Mouse (Mus musculus) thymus, adult 2 months (tissue): ENCODE results near the gene Sorbs1. TPM values are rescaled to one million over a fixed set of nuclear protein-coding genes. Genes with fewer than 3 reads are reported as not detected.

Source experiments
- DNase-seq: peaks from one replicate; pipeline ENCODE4 v3.0.0; 2021
- H3K27ac ChIP-seq: fragments of 200-500 bp; 2 replicates; pipeline ENCODE4 v1.5.1; 2012; ENCODE audit warnings: low read length, control low read depth; ENCODE audit not compliant: control insufficient read depth, insufficient read depth
- H3K27me3 ChIP-seq: fragments of 200-500 bp; 2 replicates; pipeline ENCODE4 v1.6.1; 2012; ENCODE audit warnings: mild to moderate bottlenecking, low read length, moderate library complexity, mixed read lengths; ENCODE audit not compliant: control insufficient read depth, insufficient read depth
- H3K36me3 ChIP-seq: fragments of 200-500 bp; 2 replicates; pipeline ENCODE4 v1.6.1; 2012; ENCODE audit warnings: mild to moderate bottlenecking, low read length, moderate library complexity; ENCODE audit not compliant: control insufficient read depth, insufficient read depth
- H3K4me1 ChIP-seq: fragments of 200-500 bp; replicated peaks from 2 replicates; pipeline ENCODE4 v1.6.1; 2012; ENCODE audit warnings: low read length; ENCODE audit not compliant: control insufficient read depth, insufficient read depth
- H3K4me3 ChIP-seq: fragments of 200-500 bp; 2 replicates; pipeline ENCODE4 v1.5.1; 2012; ENCODE audit warnings: mild to moderate bottlenecking, low read length, control low read depth, moderate library complexity; ENCODE audit not compliant: control insufficient read depth, insufficient read depth
- CTCF ChIP-seq: fragments of 200-500 bp; IDR thresholded peaks from 2 replicates; pipeline ENCODE4 v1.5.1; 2012; ENCODE audit warnings: mild to moderate bottlenecking, control low read depth, low read length, moderate library complexity, borderline replicate concordance; ENCODE audit not compliant: control insufficient read depth, poor library complexity, insufficient read depth; ENCODE audit errors: extremely low read depth
- POLR2A ChIP-seq: fragments of 200-500 bp; IDR thresholded peaks from 2 replicates; pipeline ENCODE4 v1.6.1; 2012; ENCODE audit warnings: mild to moderate bottlenecking, low read length, control low read depth, moderate library complexity; ENCODE audit not compliant: control insufficient read depth, poor library complexity, insufficient read depth; ENCODE audit errors: extremely low read depth
- WGBS: fragments of 180-500 bp; shearing (Covaris S2); methylation state at CpG from one replicate; pipeline ENCODE4 v1.1.7; 2018; 5-methylcytosine and 5-hydroxymethylcytosine counted together
- polyA plus RNA-seq: library from polyadenylated mRNA; depleted of rRNA; stranded (reverse); fragments of >200 nt; gene quantifications from 2 replicates; pipeline ENCODE4 v1.2.3, GENCODE M21; 2012

Gene Sorbs1
- polyA plus RNA-seq, 1 experiment = 14.0 TPM

GRCm38 (mm10) chr19:40372679-40373078 lies 140.9 kb downstream of the Sorbs1 start:
- no peaks in the 10 kb centered on the region for H3K4me1 ChIP-seq

GRCm38 (mm10) chr19:40371866-40372265 lies 141.7 kb downstream of the Sorbs1 start:
- H3K27ac ChIP-seq = no peak overlapping the region
- WGBS = 66% methylated on average over 4 of the region's 4 CpGs
- no peak overlapping the region for H3K4me3 ChIP-seq
- TF ChIP-seq CTCF (no peak), POLR2A (no peak)
- no peak for DNase-seq
- H3K4me1 ChIP-seq = no peaks in the 10 kb centered on the region
- no peaks in the 10 kb centered on the region for H3K36me3 ChIP-seq
- H3K27me3 ChIP-seq = no peaks in the 10 kb centered on the region

More at GRCm38 (mm10) chr19:40372679-40373078, 140.9 kb downstream of the Sorbs1 start:
- DNase-seq = no peak
- no peak overlapping the region for H3K4me3 ChIP-seq
- TF ChIP-seq CTCF (no peak), POLR2A (no peak)
- H3K27ac ChIP-seq = no peak overlapping the region
- WGBS = 96% methylated on average over 5 of the region's 5 CpGs
- H3K36me3 ChIP-seq = no peaks in the 10 kb centered on the region
- no peaks in the 10 kb centered on the region for H3K27me3 ChIP-seq

GRCm38 (mm10) chr19:40369852-40370811 lies 143.4 kb downstream of the Sorbs1 start:
- H3K4me1 ChIP-seq = peaks cover 7% of the 10 kb centered on the region; the same call in 1 of the 2 replicates
- WGBS = 87% methylated on average over 18 of the region's 18 CpGs
- no peak overlapping the region for H3K27ac ChIP-seq
- no peaks in the 10 kb centered on the region for H3K27me3 ChIP-seq
- H3K36me3 ChIP-seq = no peaks in the 10 kb centered on the region
- no peak for DNase-seq
- no peak overlapping the region for H3K4me3 ChIP-seq
- TF ChIP-seq CTCF = no peak
- TF ChIP-seq POLR2A = no peak

- no peak for DNase-seq
- no peak overlapping the region for H3K27ac ChIP-seq
- WGBS = 97% methylated on average over 2 of the region's 2 CpGs
Measured at GRCm38 (mm10) chr19:40368517-40368916, 145.1 kb downstream of the Sorbs1 start.

DNA sequence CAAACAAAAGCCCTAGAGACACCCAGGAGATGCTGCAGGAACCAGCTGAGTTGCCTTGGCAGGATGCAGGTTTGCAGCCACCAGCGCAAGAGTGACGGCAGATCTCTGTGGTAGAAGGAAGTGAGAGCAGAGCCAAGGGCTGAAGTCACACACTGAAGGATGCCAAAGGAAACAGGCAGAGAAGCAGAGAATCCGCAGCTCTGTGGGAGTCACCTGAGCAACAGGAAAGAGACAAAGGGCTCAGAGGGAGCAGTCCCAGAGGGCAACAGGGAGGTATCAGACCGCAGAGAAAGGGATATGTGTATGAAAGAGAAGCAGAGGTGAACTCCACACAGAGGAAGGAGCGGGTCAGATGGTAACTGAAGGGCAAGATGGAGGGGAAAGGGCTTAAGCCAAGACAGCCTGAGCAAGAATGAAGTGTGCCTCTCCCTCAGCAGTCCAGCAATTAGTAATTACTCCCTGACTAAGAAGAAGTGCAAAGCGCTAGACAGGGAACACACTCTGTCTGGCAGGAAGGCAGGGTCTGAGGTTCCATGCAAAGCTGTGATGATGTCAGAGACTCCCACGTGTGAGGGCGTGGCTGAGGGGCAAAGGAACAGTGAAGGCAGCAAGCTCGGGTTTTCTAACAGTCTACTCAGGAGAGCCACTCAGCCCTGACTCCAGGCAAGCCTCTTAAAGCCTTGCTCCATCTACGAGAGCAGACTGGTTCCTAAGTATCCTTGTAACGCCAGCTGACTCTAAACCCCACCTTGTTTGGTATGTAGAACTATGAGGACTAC lies 147.2 kb downstream of the Sorbs1 start:
- peak; percentile 31 for DNase-seq
- H3K36me3 ChIP-seq = no peaks in the 10 kb centered on the region
- peak overlapping the region; percentile 2; the same call in 1 of the 2 replicates for H3K4me3 ChIP-seq
- no peak overlapping the region for H3K27ac ChIP-seq
- H3K27me3 ChIP-seq = no peaks in the 10 kb centered on the region
- 17% methylated on average over 11 of the region's 11 CpGs for WGBS
- H3K4me1 ChIP-seq = peaks cover 7% of the 10 kb centered on the region; the same call in 1 of the 2 replicates
- TF ChIP-seq CTCF = no peak
- TF ChIP-seq POLR2A = no peak

More at GRCm38 (mm10) chr19:40368517-40368916, 145.1 kb downstream of the Sorbs1 start:
- Histone ChIP-seq H3K4me1 (peaks cover 7% of the 10 kb centered on the region; the same call in 1 of the 2 replicates), H3K36me3 (no peaks in the 10 kb centered on the region), H3K27me3 (no peaks in the 10 kb centered on the region), H3K4me3 (no peak overlapping the region)
- TF ChIP-seq POLR2A = no peak
- TF ChIP-seq CTCF = no peak

DNA sequence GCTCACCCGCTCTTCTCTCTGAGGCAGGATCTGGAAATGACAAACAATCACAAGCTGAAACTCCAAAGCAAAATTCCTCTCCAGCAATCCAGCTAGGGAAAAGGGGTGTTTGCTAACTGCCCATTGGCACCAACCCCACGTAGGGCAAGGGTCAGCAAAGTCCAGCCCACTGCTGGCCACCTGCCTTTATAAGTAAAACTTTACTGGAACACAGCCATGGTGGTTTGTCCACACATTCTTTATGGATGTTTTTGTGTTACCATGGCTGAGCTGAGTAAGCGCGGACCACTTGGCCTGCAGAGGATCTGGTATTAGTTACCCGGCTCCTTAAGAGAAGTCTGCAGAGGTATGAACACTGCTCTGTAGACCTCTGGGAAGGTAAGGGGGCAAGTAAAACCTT lies 148.4 kb downstream of the Sorbs1 start:
- H3K27me3 ChIP-seq = no peaks in the 10 kb centered on the region
- no peak overlapping the region for H3K27ac ChIP-seq
- WGBS = 93% methylated on average over 5 of the region's 5 CpGs
- no peak overlapping the region for H3K4me3 ChIP-seq
- no peak for DNase-seq
- peaks cover 7% of the 10 kb centered on the region; the same call in 1 of the 2 replicates for H3K4me1 ChIP-seq
- no peak for TF ChIP-seq POLR2A
- TF ChIP-seq CTCF = no peak
- no peaks in the 10 kb centered on the region for H3K36me3 ChIP-seq
